Mouse (Mus musculus) ovary, postnatal 14 days (tissue): ENCODE measurements around the gene Trappc6a.

Source experiments
- DNase-seq: peaks from one replicate; pipeline ENCODE4 v3.0.0; 2022; ENCODE audit warnings: low spot score

Gene Trappc6a

GRCm38 (mm10) chr7:19523757-19524419 is 15.7 kb downstream of the Trappc6a start:
- peak; percentile 40 for DNase-seq

GRCm38 (mm10) chr7:19524420-19525104 is 16.4 kb downstream of the Trappc6a start:
- DNase-seq: no peak

- DNase-seq: no peak
Observed at GRCm38 (mm10) chr7:19525105-19525481, 16.9 kb downstream of the Trappc6a start.

- DNase-seq: no peak
Observed at GRCm38 (mm10) chr7:19531077-19531476, 22.9 kb downstream of the Trappc6a start.

GRCm38 (mm10) chr7:19532240-19532639 is 24.0 kb downstream of the Trappc6a start:
- DNase-seq: no peak

- no peak for DNase-seq
Observed at GRCm38 (mm10) chr7:19534676-19535075, 26.5 kb downstream of the Trappc6a start.

- DNase-seq: no peak
Observed at GRCm38 (mm10) chr7:19540771-19541566, 32.8 kb downstream of the Trappc6a start.

GRCm38 (mm10) chr7:19541681-19542154 is 33.5 kb downstream of the Trappc6a start:
- no peak for DNase-seq

- DNase-seq: no peak
Observed at GRCm38 (mm10) chr7:19542155-19542691, 34.0 kb downstream of the Trappc6a start.

- no peak for DNase-seq
Observed at GRCm38 (mm10) chr7:19543584-19543983, 35.4 kb downstream of the Trappc6a start.

- DNase-seq: no peak
Observed at GRCm38 (mm10) chr7:19546007-19546406, 37.8 kb downstream of the Trappc6a start.

GRCm38 (mm10) chr7:19547344-19547969 is 39.3 kb downstream of the Trappc6a start:
- DNase-seq: no peak

- no peak for DNase-seq
Observed at GRCm38 (mm10) chr7:19549394-19549793, 41.2 kb downstream of the Trappc6a start.

- DNase-seq: no peak
Observed at GRCm38 (mm10) chr7:19551634-19552033, 43.4 kb downstream of the Trappc6a start.

- no peak for DNase-seq
Observed at GRCm38 (mm10) chr7:19552443-19552842, 44.2 kb downstream of the Trappc6a start.

GRCm38 (mm10) chr7:19554168-19554567 is 46.0 kb downstream of the Trappc6a start:
- DNase-seq: no peak

- DNase-seq: no peak
Observed at GRCm38 (mm10) chr7:19557086-19557485, 48.9 kb downstream of the Trappc6a start.

- no peak for DNase-seq
Observed at GRCm38 (mm10) chr7:19557982-19558900, 50.0 kb downstream of the Trappc6a start.

GRCm38 (mm10) chr7:19558965-19559364 is 50.8 kb downstream of the Trappc6a start:
- no peak for DNase-seq

- DNase-seq: no peak
Observed at GRCm38 (mm10) chr7:19560491-19561260, 52.5 kb downstream of the Trappc6a start.
